Mouse (Mus musculus): ENCODE results near the gene Ppbp.

DNA sequence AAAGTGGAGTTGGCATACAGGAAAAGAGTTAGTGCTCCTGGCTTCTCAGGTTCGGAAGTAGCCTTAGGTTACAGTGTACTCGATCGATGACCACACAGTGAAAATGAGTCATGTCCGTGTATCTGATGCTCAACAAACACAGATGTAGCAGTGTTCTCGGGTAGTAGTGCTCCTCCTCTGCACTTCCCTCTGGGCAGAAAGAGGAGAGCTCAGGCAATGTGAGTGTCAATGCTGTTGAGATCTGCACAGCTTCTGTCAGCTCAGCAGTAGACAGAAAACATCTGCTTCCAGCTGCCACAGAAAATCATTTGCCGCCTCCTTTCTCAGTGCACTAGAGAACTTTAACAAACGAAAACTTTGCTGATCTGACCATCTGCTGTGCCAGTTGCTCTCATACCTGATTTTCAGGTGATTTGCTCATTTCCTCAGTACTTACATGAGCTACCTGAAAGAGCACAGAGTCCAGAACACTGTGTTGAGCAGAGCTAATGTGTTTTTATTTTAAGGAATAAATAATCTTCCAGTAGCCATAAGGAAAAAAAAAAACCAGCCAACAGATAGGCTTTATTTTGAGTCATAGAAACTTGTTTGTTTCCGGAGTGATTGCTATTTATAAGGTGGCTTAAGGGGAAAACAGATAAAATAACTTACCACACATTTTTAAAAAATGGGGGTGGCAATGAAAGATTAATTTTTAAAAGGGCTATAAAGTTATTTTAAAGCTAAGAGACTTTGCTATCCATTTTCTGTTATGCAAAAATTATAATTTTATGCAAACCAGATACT, 2.3 kb upstream of the Ppbp start:
- TF ChIP-seq CTCF (IDR thresholded peaks at IDR 0.05; ENCODE audit: low read depth, low read length) (no peak), POLR2A (IDR thresholded peaks at IDR 0.05; ENCODE audit: insufficient read depth, low read length) (no peak)
